Mouse (Mus musculus) MEL-GATA-1-ER (cell line): ENCODE measurements around the gene Vmac.

Source experiments
- DNase-seq: peaks from one replicate; pipeline ENCODE4 v3.0.0-alpha.2; 2012; ENCODE audit warnings: low read depth; ENCODE audit errors: extremely low read depth

Gene Vmac

DNA sequence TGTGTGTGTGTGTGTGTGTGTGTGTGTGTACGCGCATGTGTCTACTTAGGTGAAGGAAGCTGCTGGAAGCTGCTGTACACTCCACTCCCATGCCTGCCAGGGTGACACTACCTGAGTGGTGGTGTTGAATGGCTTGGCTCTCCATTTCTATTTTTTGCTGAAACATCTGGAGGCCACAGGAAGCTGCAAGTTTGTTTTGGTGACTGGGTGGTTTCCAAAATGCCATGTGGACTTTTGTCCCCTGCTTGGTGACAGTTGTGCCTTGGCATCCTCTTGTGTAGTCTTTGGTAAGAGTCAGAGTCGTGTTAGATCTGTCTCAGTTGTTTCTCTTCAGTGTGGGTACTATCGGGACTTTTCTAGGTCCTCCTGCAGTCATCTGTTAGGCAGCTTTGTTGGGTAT, 31.0 kb downstream of the Vmac start:
- no peak for DNase-seq

DNA sequence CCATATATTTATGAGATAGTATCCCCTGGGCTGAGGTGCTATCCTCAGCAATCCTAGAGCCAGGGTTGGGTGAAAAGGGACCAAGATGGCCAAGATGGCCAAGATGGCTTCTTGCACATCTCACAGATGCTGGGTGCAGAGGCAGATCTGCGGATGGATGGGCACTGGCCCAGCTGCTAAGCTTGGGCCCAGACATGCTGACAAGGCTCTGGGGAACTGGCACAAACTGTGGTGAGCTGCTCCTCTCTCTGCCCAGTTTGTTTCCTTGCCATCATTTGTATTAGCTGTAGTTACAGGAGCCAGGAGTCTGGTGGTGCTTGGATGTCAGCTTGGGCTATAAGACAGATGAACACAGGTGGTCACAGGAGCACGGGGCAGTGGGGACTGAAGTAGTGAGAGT, 33.2 kb downstream of the Vmac start:
- no peak for DNase-seq

DNA sequence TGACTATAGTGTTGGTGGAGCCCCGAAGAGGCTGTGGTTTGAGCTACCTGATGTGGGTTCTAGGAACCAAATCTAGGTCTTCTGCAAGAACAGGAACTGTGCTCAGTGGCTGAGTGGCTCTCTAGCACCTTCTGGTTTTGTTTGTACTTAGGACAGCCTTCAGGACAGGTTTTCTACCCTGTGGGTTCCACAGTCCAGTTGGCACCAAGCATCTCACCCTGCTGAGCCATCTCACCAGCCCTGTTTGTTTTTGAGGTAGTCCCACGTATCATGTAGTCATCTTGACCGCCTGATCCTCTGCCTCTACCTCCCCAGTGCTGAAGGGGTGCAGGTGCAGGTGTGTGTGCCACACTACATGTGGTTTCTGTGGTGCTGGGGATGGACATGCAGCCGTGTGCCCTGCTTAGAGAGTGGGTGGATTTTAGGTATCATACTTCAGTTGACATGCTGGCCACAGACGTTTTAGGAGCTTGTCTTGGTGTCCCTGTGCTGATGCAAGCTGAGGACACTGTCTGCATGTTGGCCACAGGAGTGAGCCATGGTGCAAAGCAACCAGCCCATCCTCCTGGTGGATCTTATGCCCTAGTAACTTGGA, 34.2 kb downstream of the Vmac start:
- DNase-seq: no peak

DNA sequence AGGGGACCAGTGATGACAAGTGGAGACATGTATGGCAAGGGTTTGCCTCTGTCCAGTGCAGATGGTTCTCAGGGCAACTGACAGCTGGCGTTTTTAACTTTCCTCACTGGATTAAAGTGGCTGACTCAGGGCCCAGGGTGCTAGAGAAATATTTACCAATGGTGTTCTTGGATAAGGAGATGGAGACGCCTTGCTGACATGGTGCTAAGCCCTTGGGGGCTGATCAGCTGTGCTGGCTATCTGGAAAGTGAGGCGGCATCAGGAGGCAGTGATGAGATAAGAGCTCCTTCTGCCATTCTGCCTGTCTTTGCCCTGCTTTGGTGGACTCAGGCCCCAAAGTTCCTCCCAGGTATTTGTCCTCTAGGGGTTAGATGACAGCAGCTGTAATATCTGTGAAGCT, 34.9 kb downstream of the Vmac start:
- no peak for DNase-seq

DNA sequence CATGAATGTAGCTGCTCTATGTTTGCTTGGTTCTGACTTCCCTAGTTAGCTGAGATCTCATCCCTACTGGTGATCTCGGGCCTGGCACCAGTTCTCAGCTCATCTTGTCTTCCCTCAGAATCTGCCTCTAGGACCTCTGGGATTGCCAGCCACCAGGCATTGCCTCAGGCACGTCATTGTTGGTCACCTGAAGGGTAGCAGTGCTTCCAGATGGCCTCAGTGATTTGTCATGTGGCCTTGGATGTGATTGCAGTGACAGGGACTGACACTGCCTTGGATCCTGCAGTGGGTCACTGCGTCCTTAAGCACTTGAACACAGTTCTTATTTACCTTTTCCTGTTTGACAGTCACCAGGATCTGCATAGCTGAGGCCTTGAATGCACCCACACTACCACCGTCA, 36.0 kb downstream of the Vmac start:
- DNase-seq: no peak

DNA sequence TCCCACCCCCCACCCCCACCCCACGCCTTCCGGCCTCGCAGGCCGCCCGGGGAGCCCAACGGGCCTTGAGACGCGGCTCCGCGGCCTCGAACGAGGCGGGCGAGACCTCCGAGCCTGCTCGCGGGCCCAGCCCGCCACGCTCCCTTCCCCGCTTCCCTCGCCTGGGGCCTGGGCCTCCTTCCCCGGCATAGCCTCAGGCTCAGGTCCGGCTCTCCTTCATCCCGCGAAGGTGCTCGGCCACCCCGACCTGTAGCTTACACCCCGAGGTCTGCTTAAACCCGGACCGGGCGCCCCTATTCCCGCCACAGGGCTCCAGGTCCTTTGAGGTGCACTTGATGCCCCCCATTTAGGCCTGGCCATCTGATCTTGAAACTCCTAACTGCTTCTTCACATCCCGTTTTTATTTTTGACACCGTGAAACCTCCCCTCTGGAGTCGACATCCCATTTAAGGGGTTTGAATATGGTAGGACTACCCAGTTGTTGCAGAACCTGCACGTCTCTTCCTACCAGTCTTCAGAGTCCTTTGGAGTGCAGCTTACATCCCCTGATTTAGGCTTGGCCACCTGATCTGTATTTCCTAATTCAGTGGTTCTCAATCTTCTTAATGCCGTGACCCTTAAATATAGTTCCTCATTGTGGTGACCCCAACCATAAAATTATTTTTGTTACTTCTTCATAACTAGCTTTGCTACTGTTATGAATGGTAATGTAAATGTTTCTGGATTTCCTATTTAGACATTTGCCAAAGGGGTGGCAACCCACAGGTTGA, 44.0 kb downstream of the Vmac start:
- DNase-seq: no peak

DNA sequence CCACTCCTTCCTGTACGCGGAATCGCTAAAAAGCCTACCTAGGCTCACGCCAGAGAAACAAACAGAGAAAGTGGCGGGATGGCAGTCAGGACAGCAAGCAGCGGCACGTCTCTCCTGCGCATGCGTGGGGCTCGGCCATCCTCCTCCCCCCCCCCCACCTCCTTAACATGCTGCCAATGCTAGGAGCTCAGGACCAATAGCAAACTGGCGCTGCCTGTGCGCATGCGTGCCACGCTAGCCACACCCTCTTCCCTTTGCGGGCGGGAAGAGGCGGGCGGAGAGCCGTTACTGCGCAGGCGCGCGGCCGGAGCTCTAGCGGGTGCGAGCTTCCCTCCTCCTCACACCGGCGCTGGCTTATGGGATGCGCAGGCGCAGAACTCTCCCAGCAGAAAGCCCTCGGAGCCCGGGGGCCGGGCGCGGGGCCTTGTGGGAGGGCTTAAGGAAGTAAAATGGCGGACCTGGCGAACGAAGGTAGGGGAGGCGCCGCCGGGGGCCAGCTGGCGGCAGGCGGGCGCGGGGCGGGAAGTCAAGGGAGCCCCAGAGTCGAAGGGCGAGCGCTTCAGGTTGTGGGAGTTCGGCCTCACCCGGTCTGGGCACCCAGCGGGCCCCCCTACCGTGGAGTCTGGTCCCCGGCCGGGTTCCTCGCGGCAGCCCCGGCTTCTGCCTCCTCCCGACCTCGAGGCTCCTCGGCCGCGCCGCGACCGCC, 44.7 kb downstream of the Vmac start, which contains the start of gene Ranbp3:
Gene Ranbp3, plus strand, starts transcription at position 354 of the 706 bp plus-strand sequence.
- peak; percentile 95 for DNase-seq

DNA sequence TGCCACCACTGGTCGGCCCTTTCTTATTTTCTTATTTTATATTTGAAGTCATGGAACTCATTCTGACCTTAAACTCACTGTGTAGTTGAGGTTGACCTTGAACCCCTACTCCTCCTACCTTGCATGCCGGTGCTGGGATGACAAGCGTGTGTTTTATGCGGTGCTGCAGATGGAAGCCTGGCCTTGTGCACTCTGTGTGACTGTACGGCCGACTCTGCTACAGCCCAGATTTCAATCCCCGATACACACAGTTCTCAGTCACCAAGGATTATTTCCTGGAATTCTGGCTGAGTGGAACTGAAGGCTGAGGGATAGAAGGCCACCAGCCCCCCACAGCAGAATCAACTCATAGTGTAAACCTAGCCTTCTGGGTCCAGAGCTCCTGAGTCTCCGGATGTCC, 48.1 kb downstream of the Vmac start:
- DNase-seq: no peak

DNA sequence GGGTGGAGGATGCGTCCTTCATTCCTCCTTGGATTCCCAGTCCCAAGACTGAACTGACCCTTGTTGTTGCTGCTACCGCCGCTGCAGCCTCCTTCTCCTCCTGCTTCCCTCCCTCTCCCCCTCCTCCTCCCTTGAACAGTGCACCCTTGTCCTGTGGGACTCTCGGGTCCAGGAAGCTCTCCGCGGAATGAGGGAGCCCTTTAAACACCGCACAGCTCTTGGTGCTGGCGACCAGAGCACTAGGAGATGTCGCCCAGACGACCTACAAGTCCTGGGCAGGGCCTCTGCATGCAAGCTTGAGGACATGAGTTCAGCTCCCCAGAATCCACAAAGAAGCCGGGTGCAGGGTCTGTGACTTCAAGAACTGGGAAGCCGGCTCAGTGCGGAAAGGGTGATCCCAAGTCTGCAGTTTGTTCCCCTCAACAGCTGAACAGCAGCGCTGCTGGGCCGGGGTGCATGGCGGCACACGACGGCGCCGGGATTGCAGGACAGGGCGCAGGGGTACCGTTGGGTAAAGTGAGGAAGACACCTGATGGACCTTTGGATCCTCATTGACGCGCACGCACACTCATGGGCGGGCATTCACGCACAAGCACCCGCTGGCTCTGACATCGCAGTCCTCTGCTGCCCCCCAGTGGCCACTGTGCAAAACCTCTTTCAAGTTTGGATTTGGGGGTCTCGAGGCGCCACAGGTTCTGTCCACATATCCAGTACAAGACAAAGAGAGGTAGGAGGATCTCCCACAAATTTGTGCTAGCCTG, 49.3 kb downstream of the Vmac start:
- DNase-seq: peak; percentile 49

DNA sequence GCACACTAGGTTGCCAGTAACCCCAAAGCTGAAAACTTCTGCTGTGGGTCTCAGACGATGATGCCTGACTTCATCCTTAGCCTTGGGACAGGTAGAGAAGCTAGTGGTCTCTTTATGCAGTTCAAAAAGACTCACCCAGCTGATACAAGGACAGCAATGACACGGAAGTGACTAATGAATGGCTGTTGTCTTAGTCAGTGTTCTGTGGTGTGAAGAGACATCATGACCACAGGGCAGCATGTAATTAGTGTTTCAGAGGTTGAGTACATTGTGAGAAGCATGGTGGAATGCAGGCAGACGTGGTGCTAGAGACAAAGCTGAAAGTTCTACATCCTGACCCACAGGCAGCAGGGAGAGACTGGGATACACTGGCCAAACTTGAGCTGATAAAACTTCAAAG, 50.2 kb downstream of the Vmac start:
- DNase-seq: no peak

DNA sequence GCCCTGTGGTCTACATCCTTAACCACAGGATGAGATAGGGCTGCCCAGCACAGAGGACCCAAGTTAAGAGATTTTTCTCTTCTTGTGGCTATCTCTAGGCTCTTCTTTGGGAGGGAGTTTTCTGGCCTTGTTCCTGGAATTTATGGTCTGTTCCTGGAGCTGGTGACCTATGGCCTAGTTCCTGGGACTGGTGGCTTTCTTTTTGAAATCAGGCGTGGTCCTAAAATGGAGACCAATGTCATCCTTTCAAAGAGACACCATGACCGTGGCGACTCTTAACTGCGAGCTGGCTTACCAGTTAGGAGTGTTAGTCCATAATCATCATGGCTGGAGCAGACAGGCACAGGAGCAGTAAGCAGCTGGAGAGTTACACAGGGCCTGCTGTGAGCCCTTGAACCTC, 51.4 kb downstream of the Vmac start:
- no peak for DNase-seq

DNA sequence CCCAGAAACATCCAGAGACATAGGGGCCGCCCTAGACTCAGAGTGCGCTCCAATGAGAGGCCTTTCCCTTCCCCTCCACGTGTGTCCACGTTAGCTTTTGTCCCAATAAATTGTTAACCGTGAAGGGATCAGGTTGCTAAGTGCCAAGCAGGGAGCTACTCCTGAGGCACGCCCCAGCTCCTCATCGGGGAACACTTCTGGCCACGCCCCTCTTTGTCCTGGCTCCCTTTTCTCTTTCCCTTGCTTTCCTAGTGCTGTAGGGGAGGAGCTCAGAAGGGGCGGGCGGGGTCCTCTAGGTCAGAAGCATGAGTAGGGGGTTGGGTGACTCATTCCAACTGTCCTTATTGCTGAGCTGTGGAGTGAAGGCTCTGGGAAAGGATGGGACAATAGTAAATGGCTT, 53.5 kb downstream of the Vmac start:
- no peak for DNase-seq
